Mouse (Mus musculus) intestine, postnatal 0 days (tissue): ENCODE measurements around the gene Tmprss13. TPM values are rescaled to one million over a fixed set of nuclear protein-coding genes. Genes with fewer than 3 reads are reported as not detected.

Experiments used
- ATAC-seq: fragments of 200-750 bp; cut with Nextera tagmentation; 2 replicates; pipeline ENCODE4 v1.8.0; 2017; ENCODE audit warnings: mild to moderate bottlenecking, moderate TSS enrichment, moderate library complexity
- H3K27ac ChIP-seq: fragments of 300-500 bp; sonication (generic); 2 replicates; pipeline ENCODE4 v1.5.1; 2014; ENCODE audit warnings: mild to moderate bottlenecking, low read depth, low read length, moderate library complexity
- H3K27me3 ChIP-seq: fragments of 300-500 bp; sonication (generic); replicated peaks from 2 replicates; pipeline ENCODE4 v1.6.1; 2014; ENCODE audit warnings: low read length, mixed read lengths; ENCODE audit not compliant: control insufficient read depth, insufficient read depth
- H3K36me3 ChIP-seq: fragments of 300-500 bp; sonication (generic); 2 replicates; pipeline ENCODE4 v1.6.1; 2014; ENCODE audit warnings: mild to moderate bottlenecking, moderate library complexity; ENCODE audit not compliant: control insufficient read depth, insufficient read depth
- H3K4me1 ChIP-seq: fragments of 300-500 bp; sonication (generic); replicated peaks from 2 replicates; pipeline ENCODE4 v1.6.1; 2014; ENCODE audit warnings: antibody characterized with exemption, low read length, mixed read lengths; ENCODE audit not compliant: control insufficient read depth, insufficient read depth
- H3K4me2 ChIP-seq: fragments of 300-500 bp; sonication (generic); replicated peaks from 2 replicates; pipeline ENCODE4 v1.6.1; 2014; ENCODE audit warnings: low read depth, mild to moderate bottlenecking, moderate library complexity
- H3K4me3 ChIP-seq: fragments of 300-500 bp; sonication (generic); 2 replicates; pipeline ENCODE4 v1.5.1; 2014; ENCODE audit warnings: low read depth, low read length
- H3K9ac ChIP-seq: fragments of 300-500 bp; sonication (generic); 2 replicates; pipeline ENCODE4 v1.6.1; 2014; ENCODE audit warnings: mild to moderate bottlenecking, low read depth, low read length
- H3K9me3 ChIP-seq: fragments of 300-500 bp; sonication (generic); 2 replicates; pipeline ENCODE4 v1.6.1; 2016; ENCODE audit warnings: mixed run types; ENCODE audit not compliant: control insufficient read depth
- CTCF ChIP-seq: sonication (generic); IDR thresholded peaks from 2 replicates; pipeline ENCODE4 v1.5.1; 2016; ENCODE audit warnings: low read depth, mild to moderate bottlenecking, control low read depth, antibody characterized with exemption, moderate library complexity
- WGBS: fragments of 180-500 bp; shearing (Covaris S2); extraction: QIAGEN DNeasy Blood & Tissue Kit; methylation state at CpG from one replicate; pipeline ENCODE4 v1.1.7; 2014; 5-methylcytosine and 5-hydroxymethylcytosine counted together
- polyA plus RNA-seq: library from polyadenylated mRNA; unstranded; fragments of >200 nt; fragmentation: Nextera tagmentation; extraction: Ambion mirVana; gene quantifications from 2 replicates; pipeline ENCODE4 v1.2.1, GENCODE M21; 2015

The Tmprss13 gene
- polyA plus RNA-seq, 1 experiment from 2014 or later: 0.04 TPM

DNA sequence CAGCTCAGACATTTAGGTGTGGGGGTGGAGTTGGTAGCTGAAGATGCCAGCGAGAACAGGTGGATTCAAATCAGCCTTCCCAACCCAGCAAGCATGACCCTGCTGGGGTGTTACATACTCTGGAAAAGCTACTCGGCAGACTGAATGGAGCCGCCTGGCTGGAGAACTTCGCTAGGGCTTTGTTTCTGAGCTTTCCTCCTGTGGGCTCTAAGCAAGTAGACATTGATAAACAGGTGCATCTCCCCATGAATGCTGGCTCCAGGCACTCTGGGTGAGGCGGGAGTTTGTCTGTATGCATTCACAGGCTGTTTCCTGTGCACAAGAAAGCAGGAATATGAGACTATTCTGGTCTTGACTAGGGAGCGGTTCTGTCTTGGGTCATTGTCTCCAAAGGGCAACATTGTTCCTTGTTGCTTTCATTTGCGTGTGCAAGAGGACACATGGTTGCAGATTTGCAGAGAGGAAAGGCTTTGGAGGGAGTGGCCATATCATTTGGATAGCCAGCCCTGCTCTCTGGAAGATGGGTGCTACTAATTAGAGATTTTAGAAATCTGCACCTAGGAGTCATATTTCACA lies 44.8 kb downstream of the Tmprss13 start:
- H3K36me3 ChIP-seq: no peaks in the 10 kb centered on the region
- H3K4me3 ChIP-seq: no peak overlapping the region
- H3K27me3 ChIP-seq: no peaks in the 10 kb centered on the region
- H3K9me3 ChIP-seq: no peaks in the 10 kb centered on the region
- H3K27ac ChIP-seq: no peak overlapping the region
- no peak overlapping the region for H3K4me2 ChIP-seq
- no peak for ATAC-seq
- no peak overlapping the region for H3K9ac ChIP-seq
- 62% methylated on average over 7 of the region's 7 CpGs for WGBS
- no peaks in the 10 kb centered on the region for H3K4me1 ChIP-seq
- TF ChIP-seq CTCF: no peak

DNA sequence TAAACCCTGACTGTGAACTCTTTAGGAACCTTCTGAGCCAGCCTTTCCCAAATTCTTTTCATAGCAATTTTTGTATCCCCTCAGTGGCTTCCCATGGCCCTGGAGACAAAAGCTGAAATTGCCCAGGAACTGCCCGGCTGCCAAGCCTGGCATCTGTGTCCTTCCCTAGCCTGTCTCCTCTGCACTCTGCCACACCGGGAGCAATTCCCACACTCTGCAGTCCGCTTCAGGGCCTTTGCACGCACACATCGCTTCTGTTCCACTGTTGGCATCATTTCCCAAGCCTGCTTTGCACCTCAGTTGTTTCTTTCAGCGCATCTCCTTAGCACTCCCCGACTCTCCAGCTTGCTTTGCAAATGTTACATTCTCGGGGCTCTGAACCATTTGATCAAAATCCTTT lies 48.8 kb downstream of the Tmprss13 start:
- H3K9me3 ChIP-seq: no peaks in the 10 kb centered on the region
- ATAC-seq: no peak
- no peak overlapping the region for H3K27ac ChIP-seq
- H3K36me3 ChIP-seq: no peaks in the 10 kb centered on the region
- peaks cover 16% of the 10 kb centered on the region for H3K27me3 ChIP-seq
- WGBS: 67% methylated on average over 8 of the region's 8 CpGs
- no peak for TF ChIP-seq CTCF
- no peak overlapping the region for H3K9ac ChIP-seq
- H3K4me2 ChIP-seq: no peak overlapping the region
- no peaks in the 10 kb centered on the region for H3K4me1 ChIP-seq
- H3K4me3 ChIP-seq: no peak overlapping the region

DNA sequence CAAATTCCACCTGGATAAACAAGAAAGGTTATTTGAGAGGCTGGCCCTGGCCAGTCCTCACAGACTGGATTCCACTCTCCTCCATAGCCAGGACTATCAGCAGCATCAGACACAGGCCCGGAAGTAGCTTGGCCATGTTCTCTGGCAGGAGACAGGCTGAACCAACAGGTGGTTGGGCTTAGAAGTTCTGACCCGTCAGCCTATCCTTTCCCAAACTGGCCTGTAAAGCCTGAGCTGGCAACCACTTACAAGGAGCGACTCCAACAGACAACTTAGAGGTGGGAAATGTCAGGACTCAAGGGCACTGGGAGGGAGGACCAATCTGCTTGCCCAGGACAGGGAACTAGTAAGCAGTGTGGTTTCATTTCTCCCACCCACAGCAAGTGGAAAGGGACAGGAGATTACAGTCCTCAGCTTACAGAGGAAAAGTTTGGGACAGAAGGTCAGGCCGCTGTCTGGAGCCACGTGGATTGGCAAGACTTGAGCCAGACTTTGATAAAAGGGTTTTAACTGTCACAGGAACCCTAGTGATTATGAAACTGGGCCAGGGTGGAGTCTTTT lies 49.5 kb downstream of the Tmprss13 start:
- 62% methylated on average over 5 of the region's 5 CpGs for WGBS
- H3K4me2 ChIP-seq: no peak overlapping the region
- no peak overlapping the region for H3K9ac ChIP-seq
- TF ChIP-seq CTCF: no peak
- H3K36me3 ChIP-seq: no peaks in the 10 kb centered on the region
- ATAC-seq: no peak
- no peak overlapping the region for H3K4me3 ChIP-seq
- no peaks in the 10 kb centered on the region for H3K9me3 ChIP-seq
- no peaks in the 10 kb centered on the region for H3K4me1 ChIP-seq
- H3K27me3 ChIP-seq: peaks cover 16% of the 10 kb centered on the region
- no peak overlapping the region for H3K27ac ChIP-seq

DNA sequence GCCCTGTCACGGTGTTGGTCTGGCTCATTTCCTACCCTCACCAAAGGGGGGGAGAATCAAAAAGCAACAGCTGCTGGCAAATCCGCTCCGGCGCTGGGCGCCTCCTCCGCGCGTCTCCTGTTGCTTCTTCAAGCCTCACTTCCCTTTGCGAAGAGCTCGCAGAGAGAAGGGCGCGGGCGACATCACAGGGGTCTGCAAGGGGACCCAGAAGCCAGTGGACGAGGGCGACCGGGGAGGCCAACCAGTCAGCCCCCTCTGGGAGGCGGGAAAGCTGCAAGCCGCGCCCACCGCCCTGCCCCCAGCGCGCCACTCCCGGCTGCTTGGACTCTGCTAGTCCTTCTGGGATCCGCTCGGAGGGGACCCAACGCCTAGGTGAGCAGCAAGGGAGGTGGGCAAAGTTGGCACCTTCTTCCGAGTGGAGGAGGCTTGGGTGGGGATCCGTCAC lies 51.2 kb downstream of the Tmprss13 start, which contains the start of gene Fxyd6:
TSS of gene Fxyd6 (plus strand) at position 69 of the 445 bp plus-strand sequence.
- Histone ChIP-seq H3K4me1 (no peaks in the 10 kb centered on the region), H3K4me2 (peak within 1 kb of the TSS; percentile 75), H3K27ac (no peak within 1 kb of the TSS), H3K27me3 (peaks cover 16% of the 10 kb centered on the region), H3K36me3 (no peaks in the 10 kb centered on the region), H3K4me3 (peak within 1 kb of the TSS; percentile 46), H3K9me3 (no peaks in the 10 kb centered on the region), H3K9ac (peak within 1 kb of the TSS; percentile 5)
- under 1% methylated on average over 28 of the region's 28 CpGs for WGBS
- ATAC-seq: no peak
- no peak for TF ChIP-seq CTCF

DNA sequence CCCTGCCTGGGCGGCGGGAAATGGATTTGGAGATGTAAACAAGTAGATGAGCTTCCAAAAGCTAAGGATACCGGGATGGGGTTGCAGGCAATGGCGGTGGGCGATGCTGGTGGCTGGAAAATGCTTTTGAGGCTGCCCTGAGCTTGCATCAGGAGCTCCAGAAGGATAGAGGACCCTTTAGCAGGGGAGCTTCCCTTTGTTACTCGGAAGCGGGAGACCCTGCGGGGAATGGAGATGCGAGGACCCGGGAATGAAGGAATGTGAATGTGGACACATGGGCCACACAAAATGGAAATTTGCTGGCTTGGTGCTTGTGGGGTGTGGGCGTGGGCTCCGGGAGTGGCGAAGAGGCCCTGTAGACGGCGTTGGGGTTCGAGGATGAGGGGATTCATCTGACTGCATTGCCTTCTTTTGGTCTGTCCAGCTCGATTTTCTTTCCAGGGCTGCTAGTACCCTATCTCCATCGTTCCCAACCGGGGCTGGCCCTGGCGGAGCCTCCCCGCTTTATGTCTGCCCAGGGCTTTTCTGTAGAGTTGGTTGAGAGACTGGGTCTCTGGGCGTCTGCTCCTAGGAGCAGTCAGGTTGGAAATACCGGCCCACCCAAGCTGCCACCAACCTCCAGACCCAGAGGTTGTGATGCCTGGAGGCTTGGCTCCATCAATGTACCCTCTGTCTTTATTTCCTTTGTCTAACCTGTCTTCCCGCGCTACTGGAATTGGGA lies 51.9 kb downstream of the Tmprss13 start:
- Histone ChIP-seq H3K9ac (peak overlapping the region; percentile 5), H3K4me2 (peak overlapping the region; percentile 75), H3K4me1 (no peaks in the 10 kb centered on the region), H3K4me3 (peak overlapping the region; percentile 46), H3K9me3 (no peaks in the 10 kb centered on the region), H3K27me3 (peaks cover 16% of the 10 kb centered on the region), H3K36me3 (no peaks in the 10 kb centered on the region), H3K27ac (no peak overlapping the region)
- TF ChIP-seq CTCF: no peak
- 11% methylated on average over 25 of the region's 25 CpGs for WGBS
- no peak for ATAC-seq

DNA sequence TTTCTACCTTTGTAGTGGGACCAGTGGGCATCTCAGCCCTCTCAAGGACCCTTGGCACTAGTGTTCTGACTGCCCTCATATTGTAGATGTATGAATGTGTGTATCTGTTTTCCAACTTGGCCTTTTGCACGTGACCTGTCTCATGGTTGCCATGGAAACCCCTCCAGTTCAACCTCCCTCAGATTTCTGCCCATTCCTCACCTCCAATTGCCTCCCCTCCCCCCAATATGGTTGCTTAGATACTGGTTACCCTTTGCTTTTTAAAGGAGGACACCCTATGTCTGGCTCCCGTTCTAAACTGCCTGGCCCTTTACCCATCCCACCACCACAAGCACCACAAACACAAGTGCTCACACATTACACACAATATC lies 52.4 kb downstream of the Tmprss13 start:
- Histone ChIP-seq H3K4me3 (peak overlapping the region; percentile 46; the same call in 1 of the 2 replicates), H3K9ac (no peak overlapping the region), H3K36me3 (no peaks in the 10 kb centered on the region), H3K4me2 (peak overlapping the region; percentile 75), H3K9me3 (no peaks in the 10 kb centered on the region), H3K4me1 (no peaks in the 10 kb centered on the region), H3K27ac (no peak overlapping the region), H3K27me3 (peaks cover 16% of the 10 kb centered on the region)
- no peak for ATAC-seq
- TF ChIP-seq CTCF: no peak
- WGBS: 36% methylated on average over 2 of the region's 2 CpGs
